Mouse (Mus musculus) stomach, embryonic 16.5 days (tissue): ENCODE results near the gene Cdh10. TPM values are rescaled to one million over a fixed set of nuclear protein-coding genes. Genes with fewer than 3 reads are reported as not detected.

Source experiments
- ATAC-seq: fragments of 200-750 bp; cut with Nextera tagmentation; 2 replicates; pipeline ENCODE4 v1.8.0; 2017; ENCODE audit warnings: moderate number of reproducible peaks, moderate TSS enrichment; ENCODE audit not compliant: insufficient read depth, low FRiP score
- H3K27ac ChIP-seq: fragments of 300-500 bp; sonication (generic); 2 replicates; pipeline ENCODE4 v1.5.1; 2014; ENCODE audit warnings: low read length
- H3K27me3 ChIP-seq: fragments of 300-500 bp; sonication (generic); 2 replicates; pipeline ENCODE4 v1.6.1; 2014; ENCODE audit warnings: low read length, control low read depth, mixed read lengths; ENCODE audit not compliant: control insufficient read depth, insufficient read depth
- H3K36me3 ChIP-seq: fragments of 300-500 bp; sonication (generic); 2 replicates; pipeline ENCODE4 v1.6.1; 2014; ENCODE audit warnings: low read length; ENCODE audit not compliant: control insufficient read depth, insufficient read depth
- H3K4me1 ChIP-seq: fragments of 300-500 bp; sonication (generic); 2 replicates; pipeline ENCODE4 v1.6.1; 2014; ENCODE audit warnings: low read length, control low read depth, mixed read lengths; ENCODE audit not compliant: control insufficient read depth, insufficient read depth
- H3K4me2 ChIP-seq: fragments of 300-500 bp; sonication (generic); 2 replicates; pipeline ENCODE4 v1.6.1; 2014; ENCODE audit warnings: low read depth, low read length, mixed read lengths
- H3K4me3 ChIP-seq: fragments of 300-500 bp; sonication (generic); replicated peaks from 2 replicates; pipeline ENCODE4 v1.5.1; 2014; ENCODE audit warnings: mild to moderate bottlenecking, low read length
- H3K9ac ChIP-seq: fragments of 300-500 bp; sonication (generic); 2 replicates; pipeline ENCODE4 v1.6.1; 2014; ENCODE audit warnings: low read length
- H3K9me3 ChIP-seq: fragments of 300-500 bp; sonication (generic); replicated peaks from 2 replicates; pipeline ENCODE4 v1.6.1; 2016; ENCODE audit warnings: low read length, control low read depth; ENCODE audit not compliant: control insufficient read depth
- WGBS: fragments of 180-500 bp; shearing (Covaris S2); extraction: QIAGEN DNeasy Blood & Tissue Kit; methylation state at CpG from one replicate; pipeline ENCODE4 v1.1.7; 2014; 5-methylcytosine and 5-hydroxymethylcytosine counted together
- polyA plus RNA-seq: library from polyadenylated mRNA; unstranded; fragments of >200 nt; fragmentation: Nextera tagmentation; extraction: Ambion mirVana; gene quantifications from 2 replicates; pipeline ENCODE4 v1.2.1, GENCODE M21; 2015

Cdh10 gene
- polyA plus RNA-seq, 1 experiment from 2014 or later, result 1.5 TPM

- H3K4me3 ChIP-seq, result no peak overlapping the region
- no peaks in the 10 kb centered on the region for H3K36me3 ChIP-seq
- H3K4me1 ChIP-seq, result no peaks in the 10 kb centered on the region
- no peaks in the 10 kb centered on the region for H3K27me3 ChIP-seq
- WGBS, result 62% methylated on average over 1 of the region's 1 CpGs
- no peak for ATAC-seq
- H3K9ac ChIP-seq, result no peak overlapping the region
- H3K27ac ChIP-seq, result no peak overlapping the region
- no peaks in the 10 kb centered on the region for H3K9me3 ChIP-seq
- H3K4me2 ChIP-seq, result no peak overlapping the region
Measured at GRCm38 (mm10) chr15:18925392-18926117, 106.8 kb downstream of the Cdh10 start.

DNA sequence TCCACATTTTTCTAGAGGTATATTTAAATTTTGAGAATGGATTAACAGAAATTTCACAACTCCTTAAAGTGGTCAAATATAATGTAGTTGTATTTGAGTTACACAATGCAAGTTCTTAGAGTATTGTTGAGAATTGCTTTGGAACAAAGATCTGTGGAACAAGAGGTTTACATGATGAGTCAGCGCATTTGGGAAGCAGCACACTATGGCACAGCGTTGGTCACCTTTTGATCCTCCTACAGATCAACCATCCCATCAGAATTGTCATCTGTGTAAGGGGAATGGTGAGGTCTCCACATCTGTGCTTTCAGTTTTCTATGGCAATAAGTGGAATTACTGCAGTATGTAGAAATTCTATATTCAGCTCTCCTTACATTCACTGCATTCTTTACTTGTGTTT lies 108.2 kb downstream of the Cdh10 start:
- Histone ChIP-seq H3K4me2 (no peak overlapping the region), H3K4me3 (no peak overlapping the region), H3K9ac (no peak overlapping the region), H3K9me3 (no peaks in the 10 kb centered on the region), H3K4me1 (no peaks in the 10 kb centered on the region), H3K27me3 (no peaks in the 10 kb centered on the region), H3K36me3 (no peaks in the 10 kb centered on the region), H3K27ac (no peak overlapping the region)
- no peak for ATAC-seq
- 86% methylated on average over 2 of the region's 2 CpGs for WGBS

DNA sequence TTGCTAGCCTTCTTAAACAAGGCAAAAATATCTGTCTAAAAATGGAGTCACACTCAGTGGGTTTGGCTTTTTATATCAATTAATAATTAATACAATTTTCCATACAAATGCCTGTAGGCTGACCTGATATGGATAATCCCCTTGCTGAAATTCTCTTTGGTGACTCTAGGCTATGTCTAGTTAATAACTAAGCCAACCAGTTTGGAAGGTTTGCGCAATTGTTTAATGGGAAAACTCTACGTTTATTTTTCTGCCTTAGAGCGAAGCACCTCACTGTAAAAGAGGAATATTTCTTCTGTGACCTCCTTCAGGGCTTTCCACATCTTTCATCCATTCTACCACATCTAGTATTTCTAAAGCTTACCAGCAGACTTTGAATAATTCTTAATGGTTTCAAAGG lies 133.5 kb downstream of the Cdh10 start:
- 78% methylated on average over 3 of the region's 3 CpGs for WGBS

DNA sequence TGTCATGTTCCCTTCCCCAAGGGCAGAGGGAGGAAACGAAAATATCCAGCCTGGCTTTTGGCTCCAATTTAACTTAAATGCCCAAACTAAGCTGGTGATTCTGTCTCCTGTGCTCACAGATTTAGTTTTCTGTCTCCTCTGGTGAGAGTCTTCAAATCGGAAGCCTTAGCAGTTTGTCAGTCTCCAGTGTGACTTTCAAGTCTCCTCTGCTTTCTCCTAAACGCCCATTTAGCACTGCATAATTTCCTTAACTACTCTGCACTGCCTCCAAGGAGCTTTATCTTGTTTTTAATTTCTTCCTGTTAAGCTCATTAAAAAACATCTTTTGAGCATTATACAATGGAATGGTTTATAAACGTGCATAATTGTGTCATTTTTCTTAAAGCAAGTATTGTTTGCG lies 156.3 kb downstream of the Cdh10 start:
- H3K27ac ChIP-seq, result no peak overlapping the region
- ATAC-seq, result no peak
- H3K9me3 ChIP-seq, result no peaks in the 10 kb centered on the region
- WGBS, result 54% methylated on average over 5 of the region's 5 CpGs
- no peaks in the 10 kb centered on the region for H3K36me3 ChIP-seq
- H3K9ac ChIP-seq, result no peak overlapping the region
- no peak overlapping the region for H3K4me3 ChIP-seq
- no peak overlapping the region for H3K4me2 ChIP-seq
- no peaks in the 10 kb centered on the region for H3K4me1 ChIP-seq
- H3K27me3 ChIP-seq, result no peaks in the 10 kb centered on the region

More for the DNA sequence above, 133.5 kb downstream of the Cdh10 start:
- Histone ChIP-seq H3K4me2 (no peak overlapping the region), H3K4me3 (no peak overlapping the region), H3K9me3 (no peaks in the 10 kb centered on the region), H3K9ac (no peak overlapping the region), H3K4me1 (no peaks in the 10 kb centered on the region), H3K36me3 (no peaks in the 10 kb centered on the region), H3K27ac (no peak overlapping the region), H3K27me3 (no peaks in the 10 kb centered on the region)
- no peak for ATAC-seq

DNA sequence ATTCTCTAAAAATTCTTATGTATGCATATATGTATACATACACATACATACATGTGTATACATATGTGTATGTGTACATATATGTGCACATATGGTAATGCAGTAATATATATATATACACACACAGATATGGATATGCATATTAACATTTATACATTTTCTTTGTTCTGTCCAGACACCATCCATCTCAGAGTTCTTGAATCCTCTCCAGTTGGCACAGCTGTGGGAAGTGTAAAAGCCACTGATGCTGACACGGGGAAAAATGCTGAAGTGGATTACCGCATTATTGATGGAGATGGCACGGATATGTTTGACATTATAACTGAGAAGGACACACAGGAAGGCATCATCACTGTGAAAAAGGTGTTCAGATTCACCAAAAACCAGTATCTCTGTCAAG lies 166.1 kb downstream of the Cdh10 start:
- Histone ChIP-seq H3K9ac (no peak overlapping the region), H3K4me2 (no peak overlapping the region), H3K4me1 (no peaks in the 10 kb centered on the region), H3K4me3 (no peak overlapping the region), H3K27me3 (no peaks in the 10 kb centered on the region), H3K9me3 (no peaks in the 10 kb centered on the region), H3K27ac (no peak overlapping the region), H3K36me3 (no peaks in the 10 kb centered on the region)
- ATAC-seq, result no peak
- WGBS, result 84% methylated on average over 3 of the region's 3 CpGs

DNA sequence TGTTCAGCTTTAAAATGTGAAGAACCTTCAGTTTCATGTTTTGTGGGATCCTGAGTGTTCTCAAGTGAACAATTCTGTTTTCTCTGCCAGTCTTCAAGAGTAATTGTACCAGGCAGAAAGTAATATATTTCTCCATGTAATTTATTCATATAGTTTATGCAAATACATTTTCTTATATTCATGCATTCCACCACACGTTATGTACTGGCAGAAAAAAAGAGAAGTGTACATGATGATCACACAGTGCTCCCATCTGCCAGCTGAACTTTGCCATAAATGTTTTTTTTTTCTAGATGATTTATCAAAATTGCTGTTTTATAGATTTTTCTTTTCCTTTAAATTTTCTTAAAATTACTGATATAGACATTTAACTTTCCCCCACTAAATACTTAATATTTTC lies 168.9 kb downstream of the Cdh10 start:
- Histone ChIP-seq H3K4me2 (no peak overlapping the region), H3K4me3 (no peak overlapping the region), H3K27me3 (no peaks in the 10 kb centered on the region), H3K4me1 (no peaks in the 10 kb centered on the region), H3K9ac (no peak overlapping the region), H3K27ac (no peak overlapping the region), H3K9me3 (no peaks in the 10 kb centered on the region), H3K36me3 (no peaks in the 10 kb centered on the region)
- no peak for ATAC-seq
- WGBS, result 71% methylated on average over 1 of the region's 1 CpGs

DNA sequence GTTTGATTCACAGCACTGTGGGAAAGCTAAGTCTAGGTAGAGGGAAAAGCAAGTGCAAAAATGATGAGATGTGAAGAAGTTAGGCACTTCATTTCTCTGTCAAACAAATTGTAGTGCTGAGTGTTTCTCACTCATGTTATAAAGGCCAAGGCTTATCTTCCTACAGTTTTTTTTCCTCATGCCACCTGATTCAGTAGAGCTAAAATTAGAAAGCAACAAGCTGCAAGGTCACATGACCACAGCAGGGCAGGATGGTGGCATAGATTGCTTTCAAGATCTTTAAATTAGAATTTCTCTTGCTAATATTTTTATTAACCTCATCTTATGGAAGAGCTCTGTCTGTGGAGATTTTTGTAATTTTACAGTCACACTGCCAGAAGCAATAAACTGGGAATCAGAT lies 174.8 kb downstream of the Cdh10 start:
- no peaks in the 10 kb centered on the region for H3K9me3 ChIP-seq
- H3K27me3 ChIP-seq, result no peaks in the 10 kb centered on the region
- no peak overlapping the region for H3K4me3 ChIP-seq
- no peak for ATAC-seq
- no peak overlapping the region for H3K9ac ChIP-seq
- no peaks in the 10 kb centered on the region for H3K4me1 ChIP-seq
- H3K36me3 ChIP-seq, result no peaks in the 10 kb centered on the region
- H3K27ac ChIP-seq, result no peak overlapping the region
- no peak overlapping the region for H3K4me2 ChIP-seq

DNA sequence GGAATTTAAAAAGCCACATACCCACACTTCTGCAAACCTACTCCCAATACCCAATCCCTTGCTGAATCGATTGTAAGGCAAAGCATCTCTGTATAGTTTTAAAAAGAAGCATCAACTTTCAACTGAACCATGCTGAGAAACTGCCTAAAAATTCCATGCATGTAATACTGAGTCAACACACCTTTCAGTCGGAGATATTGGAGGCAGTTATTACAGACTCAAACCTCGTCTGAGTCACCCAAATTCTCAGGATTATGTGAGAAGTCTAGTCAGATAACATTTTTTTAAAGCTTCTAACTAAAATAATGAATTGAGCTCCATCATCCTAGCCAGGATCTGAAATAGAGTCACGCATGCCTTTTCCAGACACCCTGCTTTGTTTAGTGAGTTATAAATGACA lies 175.5 kb downstream of the Cdh10 start:
- Histone ChIP-seq H3K4me2 (no peak overlapping the region), H3K9me3 (no peaks in the 10 kb centered on the region), H3K27me3 (no peaks in the 10 kb centered on the region), H3K36me3 (no peaks in the 10 kb centered on the region), H3K27ac (no peak overlapping the region), H3K4me3 (no peak overlapping the region), H3K9ac (no peak overlapping the region), H3K4me1 (no peaks in the 10 kb centered on the region)
- 54% methylated on average over 4 of the region's 4 CpGs for WGBS
- ATAC-seq, result no peak

GRCm38 (mm10) chr15:19010829-19011228 lies 192.1 kb downstream of the Cdh10 start:
- no peak overlapping the region for H3K9ac ChIP-seq
- H3K36me3 ChIP-seq, result no peaks in the 10 kb centered on the region
- no peaks in the 10 kb centered on the region for H3K9me3 ChIP-seq
- ATAC-seq, result no peak
- no peak overlapping the region for H3K4me3 ChIP-seq
- H3K4me2 ChIP-seq, result no peak overlapping the region
- H3K4me1 ChIP-seq, result no peaks in the 10 kb centered on the region
- H3K27me3 ChIP-seq, result no peaks in the 10 kb centered on the region
- no peak overlapping the region for H3K27ac ChIP-seq
- 83% methylated on average over 10 of the region's 10 CpGs for WGBS
